Mouse (Mus musculus) cerebellum, adult 9-11 months (tissue): ENCODE measurements around the gene Dimt1.
"Not testable (repeated sequence)": the region's sequence is repeated elsewhere in the genome, so short reads cannot be mapped to it uniquely, and the experiment has no call there.

Experiments
- DNase-seq: peaks from one replicate; pipeline ENCODE4 v3.0.0; 2022

The Dimt1 gene

GRCm38 (mm10) chr13:106996891-106997290 lies 50.0 kb downstream of the Dimt1 start:
- DNase-seq, result no peak

DNA sequence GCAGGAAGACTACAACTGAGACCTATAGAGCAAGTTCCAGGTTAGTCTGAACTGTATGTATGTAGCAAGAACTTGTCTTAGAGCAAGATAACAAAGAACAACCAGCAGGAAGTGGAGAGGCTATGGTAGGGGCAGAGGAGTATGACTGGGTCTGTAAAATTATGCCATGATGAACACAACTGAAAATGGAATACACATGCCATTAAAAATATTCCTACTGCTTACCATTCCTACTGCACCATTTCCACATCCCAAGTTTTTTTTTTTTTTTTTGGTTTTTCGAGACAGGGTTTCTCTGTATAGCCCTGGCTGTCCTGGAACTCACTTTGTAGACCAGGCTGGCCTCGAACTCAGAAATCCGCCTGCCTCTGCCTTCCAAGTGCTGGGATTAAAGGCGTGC lies 50.6 kb downstream of the Dimt1 start:
- DNase-seq, result not testable (repeated sequence)

DNA sequence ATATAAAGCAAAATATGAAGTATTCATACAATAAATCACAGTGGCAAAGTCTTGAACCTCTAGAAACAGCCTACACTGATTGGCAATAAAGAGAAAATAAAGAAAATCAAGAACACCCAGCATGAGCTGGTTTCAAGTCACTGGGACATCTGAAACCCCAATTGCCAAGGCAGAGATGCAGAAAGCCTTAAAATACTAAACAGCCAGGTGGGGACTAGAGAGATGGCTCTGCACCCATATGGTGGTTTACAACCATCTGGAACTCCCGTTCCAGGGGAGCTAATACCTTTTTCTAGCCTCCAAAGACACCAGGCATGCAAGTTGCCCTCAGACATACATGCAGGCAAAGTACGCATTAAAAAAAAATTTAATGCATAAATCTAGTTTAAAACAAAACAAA lies 51.1 kb downstream of the Dimt1 start:
- DNase-seq, result peak; percentile 62

GRCm38 (mm10) chr13:106998671-106999070 lies 51.7 kb downstream of the Dimt1 start:
- no peak for DNase-seq

- DNase-seq, result no peak
Measured at GRCm38 (mm10) chr13:107003211-107003610, 56.3 kb downstream of the Dimt1 start.

- no peak for DNase-seq
Measured at GRCm38 (mm10) chr13:107008174-107008573, 61.2 kb downstream of the Dimt1 start.
